Mouse (Mus musculus) heart, adult 18-20 months (tissue): Measurements from ENCODE around the gene Pm20d1. TPM values are rescaled to one million over a fixed set of nuclear protein-coding genes. Genes with fewer than 3 reads are reported as not detected.

Source experiments
- DNase-seq, 2 experiments: peaks; one replicate each; pipeline ENCODE4 v3.0.0; 2021 to 2022; ENCODE audit warnings: mixed read lengths in 1 of 2
- long read RNA-seq, 2 experiments: library from polyadenylated mRNA; stranded (forward); transcript quantifications; one replicate each; pipeline ENCODE4 v2.0.0; 2021
- total RNA-seq, 2 experiments: library from RNA; stranded (reverse); gene quantifications; 2 replicates each; pipeline ENCODE4 v1.2.3; 2021

Gene Pm20d1
- total RNA-seq, result 1 to 10 TPM; 7.4 to 9.1 TPM
- long read RNA-seq, experiment 1, full-length matches to known transcripts, result 16 of 26 reads
- long read RNA-seq, experiment 1, partial matches to known transcripts, result 0 of 26 reads
- long read RNA-seq, experiment 1, other reads (novel, unspliced or antisense), result 10 of 26 reads
- long read RNA-seq, experiment 2, full-length matches to known transcripts, result 3 of 7 reads
- long read RNA-seq, experiment 2, partial matches to known transcripts, result 1 of 7 reads
- long read RNA-seq, experiment 2, other reads (novel, unspliced or antisense), result 3 of 7 reads

GRCm38 (mm10) chr1:131797202-131797909 lies at the start of gene Pm20d1:
Gene Pm20d1 (plus strand): TSS chr1:131797381.
- DNase-seq, result peak; percentile 63 to 65

- no peak for DNase-seq
Measured at GRCm38 (mm10) chr1:131747761-131748160, 49.4 kb upstream of the Pm20d1 start.

DNA sequence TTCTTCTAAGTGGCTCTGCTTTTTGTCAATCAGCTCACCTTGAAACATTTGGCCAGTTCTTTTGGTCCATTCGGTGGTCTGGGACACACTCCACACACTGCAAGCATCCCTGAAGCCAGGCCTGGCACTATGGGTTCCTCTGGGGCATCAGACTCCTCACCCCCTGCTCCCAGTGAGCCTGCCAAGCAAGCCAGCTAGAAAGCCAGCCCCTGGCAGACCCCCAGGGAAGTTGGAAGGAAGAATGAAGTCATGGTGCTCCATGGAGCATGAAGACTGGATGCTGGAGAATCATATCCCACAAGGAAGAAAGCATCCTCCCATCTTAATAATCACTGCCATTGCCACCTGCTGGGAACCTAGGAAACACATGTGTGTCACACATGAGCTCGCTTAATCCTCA lies 48.5 kb upstream of the Pm20d1 start:
- no peak for DNase-seq

DNA sequence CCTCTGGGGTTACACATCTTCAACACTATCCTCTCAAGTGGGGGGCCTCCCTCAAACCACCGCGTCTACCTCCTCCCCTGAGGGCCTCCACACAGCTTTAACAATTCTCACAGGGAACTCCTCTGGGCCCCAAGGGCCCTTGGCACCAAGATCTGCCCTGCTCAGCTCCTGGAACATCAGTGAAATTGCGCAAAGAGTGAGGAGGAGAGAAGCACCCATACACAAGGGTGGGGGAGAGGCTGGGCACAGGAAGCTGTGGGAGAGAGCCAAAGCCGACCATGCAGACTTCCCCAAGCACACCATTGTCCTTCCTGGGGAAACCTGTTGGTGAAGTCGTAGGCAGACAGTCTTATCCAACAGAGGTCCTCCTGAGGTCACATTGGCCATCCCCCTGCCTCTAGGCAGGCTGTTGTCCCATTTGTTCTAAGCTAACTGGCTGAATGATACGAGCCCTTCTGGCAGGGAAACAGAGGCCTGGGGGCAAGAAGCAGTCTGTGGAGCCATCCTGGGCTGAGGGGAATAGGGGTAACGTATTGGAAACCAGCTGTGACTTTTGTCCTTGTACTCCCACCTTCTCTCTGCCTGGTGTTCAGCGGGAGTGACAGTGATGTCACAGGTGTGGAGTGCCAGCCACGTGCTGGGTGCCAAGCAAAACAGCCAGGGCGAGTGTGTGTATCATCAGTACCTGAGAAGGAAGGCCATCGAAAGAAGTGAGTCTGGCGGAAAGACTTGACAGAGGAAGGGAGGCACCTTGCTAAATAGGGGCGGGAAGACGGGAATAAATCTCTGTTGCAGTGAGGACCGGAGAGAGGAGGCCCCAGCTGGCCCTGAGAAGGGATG lies 47.3 kb upstream of the Pm20d1 start:
- DNase-seq, result no peak

GRCm38 (mm10) chr1:131751181-131751890 lies 45.8 kb upstream of the Pm20d1 start:
- peak in 1 of 2 experiments; percentile 50 for DNase-seq

- DNase-seq, result peak; percentile 31 to 43
Measured at GRCm38 (mm10) chr1:131751891-131752311, 45.3 kb upstream of the Pm20d1 start.

GRCm38 (mm10) chr1:131754212-131754829 lies 42.9 kb upstream of the Pm20d1 start:
- DNase-seq, result peak in 1 of 2 experiments; percentile 23

GRCm38 (mm10) chr1:131754916-131755315 lies 42.3 kb upstream of the Pm20d1 start:
- DNase-seq, result peak; percentile 61 to 62

DNA sequence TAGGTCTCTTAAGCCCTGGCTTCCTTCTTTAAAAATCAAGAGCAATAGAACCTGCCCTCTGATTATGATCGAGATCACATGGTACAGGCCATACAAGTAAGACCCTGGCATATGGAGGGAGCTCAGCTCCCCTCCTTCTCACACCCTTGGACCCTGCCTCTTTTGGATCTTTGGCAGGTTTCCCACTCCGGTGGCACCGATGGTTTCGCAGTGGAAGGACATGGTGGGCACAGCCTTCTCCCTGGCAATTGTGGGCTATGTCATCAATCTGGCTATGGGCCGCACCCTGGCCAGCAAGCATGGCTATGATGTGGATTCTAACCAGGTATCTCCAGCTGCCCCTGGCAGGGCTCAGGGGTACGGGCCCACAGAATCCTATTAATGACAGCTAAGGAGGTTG lies 40.0 kb upstream of the Pm20d1 start:
- DNase-seq, result no peak

DNA sequence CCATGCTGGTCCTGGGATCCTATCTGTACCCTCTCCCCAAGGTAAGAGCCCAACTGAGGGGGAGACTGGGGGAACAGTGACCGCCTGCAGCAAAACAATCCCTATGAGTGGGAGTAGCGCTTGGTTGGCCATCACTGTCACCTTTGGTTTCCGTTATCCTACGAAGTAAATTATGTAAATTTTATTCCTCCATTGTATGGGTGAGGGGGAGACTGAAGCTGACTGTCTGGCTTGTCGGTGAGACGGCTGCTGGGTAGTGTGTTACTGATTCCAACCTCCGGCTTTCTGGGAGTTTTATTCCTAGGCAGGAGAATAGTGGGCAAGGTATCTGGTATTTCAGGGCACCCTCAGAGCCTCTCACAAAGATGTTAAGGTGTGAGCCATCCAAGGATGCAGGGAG lies 38.4 kb upstream of the Pm20d1 start:
- no peak for DNase-seq

DNA sequence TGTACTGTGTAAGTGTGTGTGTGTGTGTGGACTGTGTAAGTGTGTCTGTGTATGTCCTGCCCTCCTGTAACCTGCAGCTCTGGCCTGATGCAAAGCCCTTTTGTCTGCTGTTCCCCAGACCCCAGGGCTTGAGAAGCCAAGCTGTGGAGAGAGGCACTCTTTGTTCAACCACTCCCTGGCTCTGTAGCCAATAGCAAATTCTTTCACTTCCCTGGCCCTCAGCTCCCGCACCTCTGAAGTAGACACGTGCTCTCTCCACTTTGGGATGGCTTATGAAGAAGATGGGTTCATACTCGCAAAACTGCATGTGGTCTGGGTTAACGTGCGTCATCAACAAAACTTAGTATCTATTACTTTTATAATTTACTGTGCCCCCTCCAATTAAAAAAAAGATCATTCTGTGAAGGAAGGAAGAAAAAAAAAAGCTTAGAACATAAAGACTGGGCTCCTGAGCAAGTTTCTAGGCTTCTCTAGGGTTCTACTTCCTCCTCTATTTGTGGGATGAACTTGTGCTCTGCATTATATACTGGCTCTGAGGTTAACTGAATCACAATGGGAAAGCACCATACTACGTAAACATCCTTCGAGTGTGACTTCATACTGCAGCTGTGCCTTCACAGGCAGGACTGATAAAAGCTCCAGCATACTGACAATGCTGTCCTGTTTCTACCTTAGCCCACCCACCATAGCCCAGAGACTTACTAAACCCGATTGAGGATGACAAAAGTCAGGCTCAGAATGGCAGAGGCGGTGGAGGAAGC lies 37.3 kb upstream of the Pm20d1 start:
- DNase-seq, result no peak

DNA sequence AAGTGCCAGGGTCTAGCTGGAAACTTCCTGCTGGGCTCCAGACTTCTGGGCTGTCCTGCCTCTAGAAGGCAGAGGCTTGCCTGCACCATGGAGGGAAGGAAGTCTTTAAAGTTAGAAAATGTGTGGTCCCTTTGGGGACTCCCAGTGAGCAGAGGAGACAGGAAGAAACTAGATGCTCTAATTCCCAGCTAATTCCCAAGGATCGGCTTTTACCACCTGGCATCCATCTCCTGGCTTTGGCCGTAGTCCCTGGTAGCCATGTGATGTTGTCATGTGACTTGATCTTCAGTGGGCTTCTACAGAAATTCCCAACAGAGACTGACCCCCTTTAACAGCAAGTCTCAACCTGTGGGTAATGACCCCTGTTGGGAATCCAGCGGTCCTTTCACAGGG lies 36.8 kb upstream of the Pm20d1 start:
- DNase-seq, result no peak

GRCm38 (mm10) chr1:131761079-131761831 lies 35.9 kb upstream of the Pm20d1 start:
- no peak for DNase-seq

GRCm38 (mm10) chr1:131763683-131764082 lies 33.5 kb upstream of the Pm20d1 start:
- no peak for DNase-seq

DNA sequence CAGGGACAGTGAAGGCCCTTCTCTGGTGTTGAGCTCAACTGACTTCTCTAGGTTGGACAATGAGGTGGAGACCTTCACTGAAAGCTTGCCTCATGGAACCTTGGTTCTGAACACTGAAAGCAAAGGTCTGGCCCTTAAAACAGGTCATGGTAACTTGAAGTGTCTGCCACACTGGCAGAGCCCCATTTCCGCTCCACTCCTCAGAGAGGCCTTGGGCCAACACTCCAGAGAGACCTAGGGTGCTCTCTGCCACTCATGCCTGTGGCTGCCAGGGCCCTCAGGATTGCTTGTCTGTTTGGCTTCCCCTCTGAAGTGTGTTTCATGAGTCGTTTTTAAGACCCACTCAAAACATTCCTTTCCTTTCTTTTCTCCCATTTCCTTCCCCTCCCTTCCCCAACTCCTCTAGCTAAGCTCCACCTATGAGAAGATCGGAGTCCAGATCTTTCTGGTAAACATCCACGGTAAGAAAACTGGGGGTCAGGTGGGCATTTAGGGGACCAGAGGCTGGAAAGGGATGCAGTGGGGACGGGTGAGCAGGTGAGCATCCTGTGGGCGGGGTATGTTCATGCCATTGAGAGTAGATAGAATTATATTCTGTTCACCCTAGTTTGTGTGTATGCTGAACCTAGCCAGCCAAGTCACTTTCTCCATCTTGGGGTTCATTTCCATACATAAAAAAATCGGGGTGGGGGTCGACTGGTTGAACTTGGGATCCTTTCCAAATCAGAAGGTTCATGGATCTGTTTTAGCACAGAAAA lies 32.4 kb upstream of the Pm20d1 start:
- no peak for DNase-seq

DNA sequence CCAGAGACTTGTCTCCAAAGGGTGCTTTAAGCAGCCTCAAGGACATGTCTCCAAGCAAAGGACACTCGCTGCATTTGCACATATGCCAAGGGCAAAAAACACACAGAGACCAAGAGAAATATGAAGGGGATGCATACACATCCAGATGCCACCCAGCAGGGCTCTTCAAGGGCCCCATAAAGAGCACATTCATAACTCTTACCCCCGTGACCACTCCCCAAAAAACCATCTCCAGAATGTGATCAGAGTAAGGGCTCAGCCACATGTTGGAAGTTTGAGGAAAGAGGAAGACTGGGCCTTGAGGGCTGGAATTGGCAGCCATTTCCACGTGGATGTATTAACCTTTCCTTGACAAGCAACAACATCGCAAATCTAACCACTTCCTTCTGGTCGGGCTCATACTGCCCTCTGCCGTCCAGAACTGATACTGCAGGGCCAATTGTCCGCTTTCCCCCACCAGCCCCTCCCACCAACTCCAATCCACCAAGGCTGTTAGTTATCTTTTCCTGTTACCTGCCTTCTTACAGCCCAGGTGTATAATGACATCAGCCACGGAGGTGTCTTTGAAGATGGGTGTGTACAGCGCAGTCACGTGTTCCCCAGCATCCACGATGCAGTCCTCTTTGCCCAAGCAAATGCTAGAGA lies 31.7 kb upstream of the Pm20d1 start:
- peak; percentile 62 to 89 for DNase-seq

GRCm38 (mm10) chr1:131769296-131769695 lies 27.9 kb upstream of the Pm20d1 start:
- DNase-seq, result no peak

DNA sequence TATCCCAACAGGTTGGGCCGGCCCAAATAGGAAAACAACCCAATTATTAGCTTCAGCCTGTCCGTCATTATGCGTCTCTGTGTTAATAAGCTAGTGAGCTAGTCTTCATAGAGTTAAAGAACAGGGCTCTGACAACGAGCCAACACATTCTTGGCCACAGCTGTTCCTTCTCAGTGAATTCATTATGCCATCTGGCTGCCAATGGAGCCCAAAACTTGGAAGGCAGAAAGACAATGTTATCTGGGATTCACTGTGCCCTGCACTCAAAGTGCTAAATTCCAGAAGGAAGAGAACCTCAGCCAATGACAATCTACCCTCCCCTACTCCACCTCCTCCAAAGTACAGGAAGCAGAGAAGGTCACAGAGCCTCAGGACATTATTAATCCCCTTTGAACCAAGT lies 26.5 kb upstream of the Pm20d1 start:
- peak; percentile 61 to 84 for DNase-seq

DNA sequence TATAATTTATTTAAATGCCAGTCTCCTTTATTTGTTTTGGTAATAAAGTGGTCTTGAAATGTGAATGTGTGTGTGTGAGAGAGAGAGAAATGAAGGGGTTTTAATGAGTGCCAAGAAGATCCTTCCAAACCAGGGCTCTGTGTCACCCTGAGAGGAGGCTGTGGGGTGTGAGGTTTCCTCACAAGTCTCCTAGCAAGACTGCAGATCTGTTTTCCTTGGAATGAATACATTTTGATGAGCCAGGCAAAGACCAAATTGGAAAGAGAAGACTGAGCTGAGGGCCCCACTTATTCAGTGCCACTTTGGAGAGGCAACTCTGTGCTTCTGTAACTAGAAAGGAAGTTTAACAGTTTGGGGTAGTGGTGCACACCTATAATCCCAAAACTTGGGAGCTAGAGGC lies 25.7 kb upstream of the Pm20d1 start:
- DNase-seq, result no peak
